Mouse (Mus musculus): ENCODE measurements around the gene Zfp536.

GRCm38 (mm10) chr7:37505548-37505947 lies 267.9 kb downstream of the Zfp536 start:
- TF ChIP-seq CTCF (IDR thresholded peaks at IDR 0.05; ENCODE audit: low read depth, low read length): no peak
- no peak for TF ChIP-seq POLR2A (IDR thresholded peaks at IDR 0.05; ENCODE audit: borderline replicate concordance, low read depth, low read length)

Data from bone marrow macrophage, adult 2 months (primary cell).